Mouse (Mus musculus) G1E (cell line): ENCODE data around the gene Scaf8. TPM values are rescaled to one million over a fixed set of nuclear protein-coding genes. Genes with fewer than 3 reads are reported as not detected.
"Not testable (repeated sequence)": the region's sequence is repeated elsewhere in the genome, so short reads cannot be mapped to it uniquely, and the experiment has no call there.

Experiments
- ATAC-seq: 2 replicates; pipeline ENCODE4 v1.8.0; 2016; ENCODE audit warnings: mild to moderate bottlenecking; ENCODE audit not compliant: insufficient number of reproducible peaks, poor library complexity, low FRiP score, severe bottlenecking; ENCODE audit errors: extremely low read depth
- DNase-seq: peaks from one replicate; pipeline ENCODE4 v3.0.0; 2012; ENCODE audit warnings: low spot score
- H3K27me3 ChIP-seq: 2 replicates; pipeline ENCODE4 v1.6.1; 2012; ENCODE audit warnings: mild to moderate bottlenecking, low read length, inconsistent platforms; ENCODE audit not compliant: insufficient read depth
- H3K36me3 ChIP-seq: replicated peaks from 2 replicates; pipeline ENCODE3; 2012; ENCODE audit warnings: mild to moderate bottlenecking, inconsistent platforms
- H3K4me1 ChIP-seq: 2 replicates; pipeline ENCODE4 v1.6.1; 2012; ENCODE audit warnings: low read depth, low read length, inconsistent platforms, mixed read lengths; ENCODE audit not compliant: insufficient read depth
- H3K4me3 ChIP-seq: 2 replicates; pipeline ENCODE4 v1.5.1; 2012; ENCODE audit warnings: low read depth, mild to moderate bottlenecking, inconsistent platforms, low read length, moderate library complexity, mixed read lengths
- H3K9me3 ChIP-seq: replicated peaks from 2 replicates; pipeline ENCODE4 v1.6.1; 2012; ENCODE audit warnings: inconsistent platforms
- CTCF ChIP-seq: IDR thresholded peaks from 2 replicates; pipeline ENCODE4 v1.5.1; 2012; ENCODE audit warnings: low read depth, low read length, inconsistent platforms, mixed read lengths
- GATA1 ChIP-seq: IDR thresholded peaks from 2 replicates; pipeline ENCODE4 v1.6.1; 2012; ENCODE audit warnings: borderline replicate concordance, low read length, inconsistent platforms, mixed read lengths
- GATA2 ChIP-seq: IDR thresholded peaks from 2 replicates; pipeline ENCODE4 v1.6.1; 2012; ENCODE audit warnings: low read depth, low read length, inconsistent platforms, borderline replicate concordance
- POLR2AphosphoS5 ChIP-seq: IDR thresholded peaks from 2 replicates; pipeline ENCODE4 v1.6.1; 2012; ENCODE audit warnings: low read depth, low read length, inconsistent platforms; ENCODE audit not compliant: insufficient replicate concordance
- TAL1 ChIP-seq: conservative IDR thresholded peaks from 2 replicates; pipeline ENCODE4 v1.6.1; 2012; ENCODE audit warnings: low read depth, low read length, inconsistent platforms, mixed read lengths
- polyA plus RNA-seq: library from polyadenylated mRNA; stranded (reverse); fragments of >175 nt; gene quantifications from 2 replicates; pipeline ENCODE4 v1.2.3, GENCODE M21; 2012
- total RNA-seq, 2 experiments: library from RNA; stranded (forward) in 1 of 2; stranded (reverse) in 1 of 2; fragments of 200-1000 nt in 1 of 2; fragments of >200 nt in 1 of 2; fragmentation: Nextera tagmentation in 1 of 2; gene quantifications; 2 replicates each; pipeline ENCODE4 v1.2.3; 2014 to 2017

Gene Scaf8
- 76.5 and 79.9 TPM in 2 replicates for total RNA-seq (2014; fragmentation: Nextera tagmentation)
- total RNA-seq (2017), result 38.0 and 43.5 TPM in 2 replicates
- polyA plus RNA-seq, result 51.0 and 57.0 TPM in 2 replicates

GRCm38 (mm10) chr17:3114720-3115379 is at the start of gene Scaf8:
Gene Scaf8 (plus strand): TSS chr17:3114972.
- H3K27me3 ChIP-seq, result no peaks in the 10 kb centered on the region
- peaks cover 29% of the 10 kb centered on the region for H3K4me1 ChIP-seq
- peak within 1 kb of the TSS; percentile 97 for H3K4me3 ChIP-seq
- TF ChIP-seq GATA2 (no peak), GATA1 (no peak), CTCF (peak; percentile 59; the same call in 1 of the 2 replicates), TAL1 (no peak), POLR2AphosphoS5 (no peak)
- no peaks in the 10 kb centered on the region for H3K9me3 ChIP-seq
- H3K36me3 ChIP-seq, result peaks cover 26% of the 10 kb centered on the region
- peak; percentile 70 for DNase-seq
- ATAC-seq, result peak; percentile 79

- Histone ChIP-seq H3K4me3 (no peak overlapping the region), H3K9me3 (no peaks in the 10 kb centered on the region), H3K36me3 (peaks cover 6% of the 10 kb centered on the region), H3K27me3 (no peaks in the 10 kb centered on the region), H3K4me1 (no peaks in the 10 kb centered on the region)
- TF ChIP-seq TAL1 (no peak), GATA2 (no peak), GATA1 (no peak), POLR2AphosphoS5 (no peak), CTCF (no peak)
- ATAC-seq (no peak), DNase-seq (no peak)
Observed at GRCm38 (mm10) chr17:3075166-3075872, 39.5 kb upstream of the Scaf8 start.

DNA sequence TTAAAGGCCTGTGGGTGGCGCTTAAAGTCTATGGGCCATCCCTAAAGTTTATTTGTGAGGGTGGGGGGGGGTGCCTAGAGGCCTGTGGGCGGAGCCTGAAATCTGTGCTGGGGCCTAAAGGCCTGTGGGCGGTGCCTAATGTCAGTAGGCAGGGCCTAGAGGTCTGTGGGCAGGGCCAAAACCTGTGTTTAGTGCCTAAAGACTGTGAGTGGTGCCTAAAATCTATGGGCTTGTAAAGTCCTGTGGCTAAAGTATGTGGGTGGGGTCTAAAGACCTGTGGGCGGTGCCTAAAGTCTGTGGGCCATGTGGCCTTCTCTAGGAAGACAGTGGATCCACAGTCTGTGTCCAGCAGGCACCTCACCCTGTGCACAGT is 38.9 kb upstream of the Scaf8 start:
- ATAC-seq, result no peak
- Histone ChIP-seq H3K4me3 (no peak overlapping the region), H3K36me3 (peaks cover 6% of the 10 kb centered on the region), H3K9me3 (no peaks in the 10 kb centered on the region), H3K27me3 (no peaks in the 10 kb centered on the region), H3K4me1 (no peaks in the 10 kb centered on the region)
- no peak for DNase-seq
- TF ChIP-seq GATA1 (no peak), GATA2 (no peak), CTCF (no peak), POLR2AphosphoS5 (no peak), TAL1 (no peak)

- not testable (repeated sequence) for H3K4me3 ChIP-seq, ATAC-seq, DNase-seq, H3K9me3 ChIP-seq, H3K4me1 ChIP-seq, H3K27me3 ChIP-seq, H3K36me3 ChIP-seq
Observed at GRCm38 (mm10) chr17:3077936-3078335, 36.8 kb upstream of the Scaf8 start.

DNA sequence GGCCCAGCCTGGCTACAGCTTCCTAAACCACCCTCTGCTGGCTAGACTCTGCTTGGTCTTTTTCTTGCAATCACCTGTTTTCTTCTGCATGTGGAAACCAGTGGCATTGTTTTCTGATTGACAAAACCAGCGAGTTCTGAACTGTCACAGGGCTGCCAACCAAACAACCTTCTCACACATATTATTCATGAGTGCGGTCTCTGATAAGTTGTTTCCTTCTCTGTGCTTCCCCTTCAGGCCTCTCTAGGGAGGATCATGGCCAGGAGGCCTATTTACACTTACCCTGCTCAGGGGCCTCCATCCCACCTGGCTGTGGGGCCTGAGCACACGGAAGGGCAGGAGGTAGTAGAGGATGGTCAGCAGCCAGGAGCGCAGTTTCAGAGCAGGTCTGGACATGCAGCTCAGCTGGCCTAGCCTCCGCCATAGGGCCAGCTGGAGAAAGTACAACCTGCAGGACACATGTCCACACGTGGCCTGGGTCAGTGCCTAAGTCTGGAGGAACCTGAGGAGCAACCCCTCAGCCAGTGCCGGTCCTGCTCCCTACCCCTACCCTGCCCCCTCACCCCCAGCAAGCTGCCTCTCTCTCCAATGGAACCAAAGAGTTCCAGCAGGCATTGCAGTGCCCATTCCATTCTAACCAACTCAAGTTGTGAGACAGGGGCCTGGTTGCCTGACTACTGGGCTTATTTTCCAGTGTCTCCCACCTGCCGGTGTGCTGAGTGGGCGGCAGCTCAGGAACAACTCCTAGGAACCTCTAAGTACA is 34.0 kb upstream of the Scaf8 start:
- not testable (repeated sequence) for DNase-seq, H3K27me3 ChIP-seq, H3K36me3 ChIP-seq, H3K9me3 ChIP-seq, H3K4me3 ChIP-seq
- peaks cover 15% of the 10 kb centered on the region for H3K4me1 ChIP-seq
- peak; percentile 1; the same call in 1 of the 2 replicates for ATAC-seq

DNA sequence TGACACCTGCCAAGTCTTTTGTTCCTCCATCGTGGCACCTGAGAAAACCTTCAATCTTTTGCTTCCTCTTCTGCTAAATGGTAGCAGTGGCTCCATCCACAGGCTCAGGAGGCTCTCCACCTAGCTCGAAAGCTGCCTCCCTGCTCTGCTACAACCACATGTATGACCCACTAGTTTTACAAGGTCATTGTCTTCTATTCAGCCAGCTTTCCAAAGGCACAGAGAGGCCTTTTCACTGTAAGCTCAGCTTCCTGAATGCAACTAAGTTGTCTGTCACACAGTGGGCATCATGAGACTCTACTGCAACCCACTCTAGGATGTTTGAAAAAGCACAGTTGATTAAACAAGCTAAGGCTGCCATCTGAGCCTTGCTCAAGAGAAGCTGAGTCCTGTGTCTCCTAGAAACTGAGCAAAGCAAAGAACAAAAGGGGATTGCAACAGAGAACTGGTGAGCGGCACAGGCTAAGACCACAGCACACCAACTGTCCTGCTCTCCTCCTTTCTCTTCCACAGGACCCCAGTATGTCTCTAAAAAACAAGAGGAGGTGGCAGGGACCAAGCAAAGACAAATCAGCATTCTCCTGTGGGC is 33.2 kb upstream of the Scaf8 start:
- not testable (repeated sequence) for H3K36me3 ChIP-seq, DNase-seq, H3K4me3 ChIP-seq, H3K27me3 ChIP-seq, H3K9me3 ChIP-seq
- H3K4me1 ChIP-seq, result peaks cover 15% of the 10 kb centered on the region
- peak; percentile 4 for ATAC-seq

DNA sequence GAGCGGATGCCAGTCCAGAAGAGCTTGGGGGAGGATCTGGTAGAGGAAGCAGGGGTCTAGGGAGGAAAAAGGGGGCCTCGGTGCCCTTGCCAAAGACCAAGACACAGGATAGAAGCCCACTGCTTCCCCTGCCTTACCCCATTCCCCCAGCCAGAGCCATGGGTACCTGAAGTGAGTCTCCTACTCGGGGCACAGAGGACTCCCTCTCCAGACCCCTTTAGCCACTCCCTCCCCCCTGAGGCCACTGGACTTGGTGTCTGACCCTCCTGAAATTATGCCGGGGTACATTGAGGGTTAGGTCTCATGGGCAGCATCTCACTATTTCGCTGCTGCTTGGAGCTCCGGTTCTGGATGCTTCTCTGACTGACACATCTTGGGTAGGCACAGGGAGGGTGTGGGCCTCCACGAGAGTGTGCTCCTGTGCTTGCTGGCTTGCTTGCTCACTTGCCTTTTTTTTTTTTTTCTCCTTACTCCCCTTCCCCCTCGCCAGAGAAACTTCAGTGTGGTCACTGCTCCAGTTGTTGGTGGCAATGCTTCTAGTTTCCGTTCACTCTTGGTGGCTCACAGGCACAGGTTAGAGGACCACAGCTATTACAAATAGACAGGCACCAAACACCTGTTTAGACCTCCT is 32.5 kb upstream of the Scaf8 start:
- Histone ChIP-seq H3K4me1 (peaks cover 15% of the 10 kb centered on the region), H3K4me3 (peak overlapping the region; percentile 64; the same call in 1 of the 2 replicates)
- DNase-seq, H3K36me3 ChIP-seq, H3K9me3 ChIP-seq, H3K27me3 ChIP-seq: not testable (repeated sequence)
- ATAC-seq, result peak; percentile 10
